Mouse (Mus musculus) ES-Bruce4 (cell line): ENCODE measurements at regions not wholly inside any gene's neighbourhood (a gene's known extent, or its start where the extent isn't known, plus 50 kb on each side); places are given as distances from the start of the nearest gene placed in this dataset.

Source experiments
- CTCF ChIP-seq: IDR thresholded peaks from one replicate; pipeline ENCODE4 v1.8.1; 2011; ENCODE audit warnings: low read depth, low read length
- EP300 ChIP-seq: IDR thresholded peaks from 2 replicates; pipeline ENCODE4 v1.6.1; 2011; ENCODE audit warnings: low read depth, low read length; ENCODE audit not compliant: insufficient read depth
- POLR2A ChIP-seq: IDR thresholded peaks from one replicate; pipeline ENCODE4 v1.8.1; 2011; ENCODE audit warnings: low read length; ENCODE audit not compliant: insufficient read depth

- TF ChIP-seq CTCF = no peak
- TF ChIP-seq POLR2A = no peak
- TF ChIP-seq EP300 = no peak
Measured at GRCm38 (mm10) chr12:15702137-15702536, 114.6 kb downstream of the Trib2 start.
